Mouse (Mus musculus) CD8-positive naive resting alpha-beta T cell, adult 2 months (primary cell): Measurements from ENCODE around the gene Ryr2.
"Not testable (repeated sequence)": the region's sequence is repeated elsewhere in the genome, so short reads cannot be mapped to it uniquely, and the experiment has no call there.

ENCODE experiments used
- DNase-seq, 2 experiments: peaks; one replicate each; pipeline ENCODE4 v3.0.0; 2022; ENCODE audit warnings: low read depth in 2 of 2, low spot score in 2 of 2

Gene Ryr2

DNA sequence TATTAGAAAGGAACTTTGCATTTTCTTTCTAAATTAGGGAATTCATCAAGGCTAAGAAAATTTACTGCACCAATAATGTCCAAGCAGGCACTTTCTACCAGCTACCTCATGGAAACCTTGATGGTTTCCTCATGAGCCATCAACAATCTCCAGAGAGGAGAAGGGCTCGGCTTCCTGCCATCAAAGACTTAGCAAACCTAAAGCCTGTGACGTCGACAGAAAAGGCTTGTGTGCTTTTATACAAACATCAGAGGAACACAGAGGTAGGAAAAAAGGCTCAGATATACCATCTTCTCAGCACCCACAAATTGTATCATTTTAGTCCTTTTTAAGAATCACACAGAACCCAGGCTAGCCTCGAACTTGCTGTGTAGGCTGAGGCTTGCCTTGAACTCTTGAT, 148.5 kb downstream of the Ryr2 start:
- no peak for DNase-seq

DNA sequence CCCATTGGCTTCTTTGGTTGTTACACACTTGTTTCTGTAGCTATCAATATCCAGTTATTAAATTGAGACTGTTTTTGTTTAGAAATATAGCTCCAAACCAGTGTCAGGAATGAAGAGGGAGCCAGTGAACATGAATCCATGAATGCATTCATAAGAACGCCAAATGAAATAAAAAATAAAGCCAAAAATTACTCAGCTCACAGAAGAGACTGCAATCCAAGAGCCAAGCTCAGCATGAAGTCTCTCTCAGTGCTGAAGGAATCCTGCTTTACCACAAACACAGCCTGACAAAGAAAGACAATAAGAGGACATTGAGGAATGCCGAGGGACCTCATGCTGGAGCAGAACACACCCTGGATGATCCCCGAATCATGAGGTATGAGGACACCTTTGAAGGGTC, 154.8 kb downstream of the Ryr2 start:
- no peak for DNase-seq

DNA sequence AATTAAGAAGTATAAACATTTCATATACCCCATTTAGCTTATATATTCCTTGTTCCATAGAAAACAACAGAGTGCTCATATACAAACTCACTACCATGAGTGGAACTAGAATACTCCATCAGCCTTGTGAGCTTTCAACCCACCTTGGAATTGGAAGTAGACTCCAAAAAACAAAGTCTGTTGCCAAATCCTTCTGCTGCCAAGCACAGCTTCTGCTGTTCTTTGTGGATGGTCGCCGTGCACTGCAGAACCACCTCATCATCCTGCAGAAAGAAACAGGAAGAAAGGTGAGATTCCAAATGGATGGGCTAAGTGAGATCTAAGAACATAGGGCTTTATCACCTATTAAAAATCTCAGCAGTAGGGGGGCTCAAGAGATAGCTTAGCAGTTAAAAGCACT, 161.0 kb downstream of the Ryr2 start:
- no peak for DNase-seq

DNA sequence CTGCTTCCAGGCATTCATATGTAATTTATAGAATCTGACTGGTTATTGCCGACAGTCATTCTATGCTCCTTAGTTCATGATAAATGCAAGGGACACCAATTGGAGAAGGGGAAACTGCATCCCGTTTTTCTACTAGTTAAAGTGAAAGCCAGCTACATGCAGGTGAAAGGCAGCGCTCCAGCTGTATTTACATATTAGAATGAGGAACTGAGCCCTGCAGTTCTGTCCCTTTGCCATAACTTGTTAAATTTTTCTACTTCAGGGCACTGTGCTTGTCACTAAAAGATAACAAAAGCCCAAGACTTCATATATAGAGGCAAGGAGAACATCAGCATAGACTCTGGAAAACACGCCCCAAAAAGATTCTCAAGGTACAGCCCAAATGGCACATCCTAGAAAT, 165.0 kb downstream of the Ryr2 start:
- no peak for DNase-seq

DNA sequence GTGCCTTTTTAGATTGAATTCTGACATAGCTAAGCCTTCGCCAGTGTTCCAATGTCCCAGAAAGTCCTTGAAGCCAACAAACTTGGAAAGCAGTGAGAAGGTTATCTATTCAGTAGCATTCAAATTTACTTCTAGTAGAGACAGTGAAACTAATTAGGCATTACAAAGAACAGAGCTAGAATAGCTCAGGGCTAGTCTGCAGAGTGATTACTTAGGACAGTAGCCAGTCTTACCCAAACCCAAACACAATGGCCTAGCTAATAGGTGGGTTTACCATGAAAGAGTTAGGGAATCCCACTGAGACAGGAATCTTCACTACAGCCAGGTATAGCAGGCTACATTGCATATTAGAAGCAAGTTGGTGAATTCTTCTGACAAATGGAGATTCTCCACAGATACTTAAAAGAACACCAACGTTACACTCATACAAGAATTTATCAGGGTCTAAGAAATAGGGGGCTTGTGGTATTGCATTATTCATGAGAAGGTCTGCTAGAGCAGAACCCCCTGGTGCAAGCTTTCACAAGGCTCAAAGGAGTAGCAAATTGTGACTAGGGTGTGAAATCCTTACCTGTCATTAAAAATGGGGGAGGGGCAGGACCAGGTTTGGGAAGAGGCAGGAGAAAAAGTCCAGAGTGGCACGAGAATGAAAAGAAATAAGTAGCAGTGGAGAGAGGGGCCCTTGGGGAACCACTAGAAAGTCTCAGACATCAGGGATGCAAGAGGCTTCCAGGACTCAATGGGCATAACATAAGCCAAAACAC, 172.3 kb downstream of the Ryr2 start:
- not testable (repeated sequence) for DNase-seq

DNA sequence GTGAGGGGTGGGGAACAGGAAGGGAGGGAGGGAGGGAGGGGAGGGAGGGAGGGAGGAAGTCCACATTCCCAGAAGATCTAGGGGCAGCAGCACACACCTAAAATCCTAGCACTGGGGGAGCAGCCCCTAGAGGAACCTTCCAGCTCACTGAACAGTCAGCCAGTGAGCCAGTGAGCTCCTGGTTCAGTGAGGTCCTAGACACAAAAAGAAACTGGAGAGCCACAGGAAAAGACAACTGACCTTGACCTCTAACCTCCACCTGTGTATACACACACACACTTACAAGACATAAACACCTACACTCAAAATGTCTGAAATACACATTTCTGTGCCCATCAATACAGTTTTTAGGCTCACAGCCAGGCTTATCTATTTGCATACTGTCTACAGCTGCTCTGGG, 173.4 kb downstream of the Ryr2 start:
- DNase-seq, result no peak

DNA sequence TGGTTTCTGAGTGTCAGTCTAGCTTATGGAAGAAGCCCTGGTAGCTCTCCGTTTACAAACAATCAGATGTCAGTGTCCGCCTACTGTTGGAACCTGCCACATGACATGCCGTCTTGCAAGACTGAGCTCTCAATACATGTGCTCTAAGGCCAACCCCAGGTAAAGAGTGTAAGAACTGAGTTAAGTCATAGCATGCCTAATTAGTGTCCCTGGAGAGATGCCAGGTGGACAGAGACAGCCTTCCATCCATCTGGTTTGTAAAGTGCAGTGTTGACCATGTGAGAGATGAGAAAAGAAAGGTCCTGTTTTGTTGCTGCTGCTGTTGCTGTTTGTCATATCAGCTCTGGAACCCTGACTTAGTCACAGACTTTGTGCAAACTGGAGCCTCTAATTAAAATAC, 178.0 kb downstream of the Ryr2 start:
- no peak for DNase-seq

DNA sequence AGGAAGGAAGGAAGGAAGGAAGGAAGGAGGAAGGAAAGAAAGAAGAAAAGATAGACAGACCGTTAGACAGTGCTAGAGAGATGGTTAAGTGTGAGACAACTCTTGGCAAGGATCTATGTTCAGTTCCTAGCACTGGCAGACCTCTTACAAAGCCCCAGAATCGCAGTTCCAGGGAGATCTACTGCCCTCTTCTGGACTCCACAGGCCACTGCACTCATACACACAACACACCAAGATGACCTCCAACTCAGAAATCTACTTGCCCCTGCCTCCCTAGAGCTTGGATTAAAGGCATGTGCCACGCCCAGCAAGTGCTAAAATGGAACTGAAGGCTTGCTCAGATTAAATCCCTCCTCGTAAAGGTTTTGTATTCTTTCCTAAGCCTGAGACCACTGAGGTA, 179.0 kb downstream of the Ryr2 start:
- DNase-seq, result no peak

DNA sequence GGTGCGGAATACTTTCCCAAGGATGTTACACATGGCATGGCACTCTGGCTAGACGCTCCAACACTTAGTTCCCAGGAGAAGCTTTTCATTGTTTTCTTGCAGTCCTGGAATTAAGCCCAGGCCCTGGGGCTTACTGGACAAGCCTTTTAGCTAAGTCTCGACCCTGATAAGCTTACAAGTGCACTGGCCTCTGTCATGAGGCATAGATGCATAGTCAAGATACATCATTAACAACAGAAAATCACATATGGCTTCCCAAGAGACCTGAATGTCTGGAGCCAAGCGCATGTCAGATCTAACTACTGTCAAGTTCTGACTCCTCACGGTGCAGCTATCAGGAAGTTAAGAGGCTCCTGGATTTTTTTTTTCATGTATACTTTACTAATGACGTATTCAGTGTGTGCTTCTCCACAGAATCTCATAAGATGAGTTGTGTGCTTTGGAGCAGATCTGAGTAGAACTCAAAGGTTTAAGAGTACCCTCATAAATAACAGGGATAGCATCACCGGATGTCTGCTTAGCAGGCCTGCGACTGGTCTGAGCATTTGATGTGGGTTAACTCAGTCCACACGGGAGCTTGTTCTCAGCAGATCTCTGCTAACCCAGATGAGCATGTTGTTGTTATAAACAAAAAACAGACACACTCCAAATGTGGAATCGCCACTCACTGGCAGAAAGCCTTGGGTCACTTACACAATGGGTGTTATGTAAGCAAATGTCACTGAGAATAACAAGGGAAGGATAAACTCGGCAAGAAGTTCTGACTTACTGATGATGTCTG, 179.8 kb downstream of the Ryr2 start:
- no peak for DNase-seq

DNA sequence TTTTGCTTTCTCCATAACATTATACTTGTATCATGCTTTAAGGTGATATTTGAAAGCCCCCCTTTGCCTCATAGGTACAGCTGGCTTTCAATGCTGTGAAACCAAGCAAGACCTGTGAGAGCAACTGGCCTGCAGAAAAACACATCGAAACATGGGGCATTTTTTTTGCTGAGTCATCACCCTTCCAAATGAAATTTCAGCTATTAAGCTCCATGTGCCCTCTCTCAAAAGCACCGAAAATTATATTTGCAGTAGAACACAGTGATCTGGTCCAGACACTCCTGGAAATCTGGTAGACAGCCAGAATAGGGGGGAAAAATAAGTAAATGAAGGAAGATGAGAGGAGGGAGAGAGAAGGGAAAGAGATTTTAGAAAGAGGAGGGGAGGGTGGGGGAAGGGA, 180.5 kb downstream of the Ryr2 start:
- DNase-seq, result no peak

DNA sequence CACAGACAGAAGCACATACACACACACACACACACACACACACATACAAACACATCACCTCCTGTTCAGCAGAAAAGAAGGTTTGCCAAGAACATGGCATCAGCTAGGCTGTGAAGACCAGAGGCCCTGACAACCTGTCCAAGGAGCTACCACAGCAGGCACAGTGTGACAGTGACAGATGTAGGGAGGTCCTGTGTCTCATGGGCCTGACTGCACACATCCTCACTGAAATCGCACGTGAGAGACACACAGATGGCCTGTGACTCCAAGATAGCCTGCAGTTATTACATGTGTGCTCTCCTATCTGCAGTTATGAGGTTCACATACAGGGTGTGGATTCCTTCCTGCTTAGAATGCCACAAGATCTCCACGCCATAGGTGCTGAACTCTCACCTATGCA, 182.0 kb downstream of the Ryr2 start:
- DNase-seq, result no peak

DNA sequence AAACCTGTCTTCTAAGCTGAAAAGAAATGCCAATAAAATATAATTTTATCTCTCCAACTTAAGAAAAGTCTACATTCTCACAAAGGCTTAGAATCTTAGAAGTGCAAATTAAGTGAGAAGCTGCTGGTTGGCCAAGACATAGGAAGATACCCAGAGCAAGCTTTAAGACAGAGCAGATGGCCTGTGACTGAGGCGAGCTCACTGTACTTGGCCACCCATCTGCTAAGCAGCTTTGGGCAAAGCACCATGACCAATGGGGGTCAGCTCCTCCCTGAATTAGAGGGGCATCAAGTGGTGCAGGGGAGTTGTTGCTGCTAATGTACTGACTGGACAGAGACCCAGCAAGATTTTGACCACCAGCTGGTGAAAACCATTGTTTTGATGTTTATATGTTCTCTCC, 186.2 kb downstream of the Ryr2 start:
- DNase-seq, result no peak

DNA sequence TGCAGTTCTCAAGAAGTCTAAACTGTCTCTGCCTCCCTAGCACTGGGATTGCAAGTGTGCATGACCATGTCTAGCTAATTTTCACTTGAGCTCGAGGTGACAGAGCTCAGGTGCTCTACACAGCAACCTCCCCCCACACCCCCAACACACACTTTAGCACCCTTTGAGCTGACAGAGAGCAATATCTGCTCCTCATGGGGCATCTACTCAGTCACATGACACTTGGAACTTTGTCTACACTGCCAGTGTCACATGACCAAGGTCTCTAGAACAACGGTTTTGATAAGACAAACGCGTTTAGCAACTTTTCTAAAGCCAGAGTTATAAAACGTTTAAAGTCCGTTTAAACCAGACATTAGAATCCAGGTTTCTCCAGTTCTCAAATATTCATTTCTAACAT, 187.3 kb downstream of the Ryr2 start:
- DNase-seq, result no peak

DNA sequence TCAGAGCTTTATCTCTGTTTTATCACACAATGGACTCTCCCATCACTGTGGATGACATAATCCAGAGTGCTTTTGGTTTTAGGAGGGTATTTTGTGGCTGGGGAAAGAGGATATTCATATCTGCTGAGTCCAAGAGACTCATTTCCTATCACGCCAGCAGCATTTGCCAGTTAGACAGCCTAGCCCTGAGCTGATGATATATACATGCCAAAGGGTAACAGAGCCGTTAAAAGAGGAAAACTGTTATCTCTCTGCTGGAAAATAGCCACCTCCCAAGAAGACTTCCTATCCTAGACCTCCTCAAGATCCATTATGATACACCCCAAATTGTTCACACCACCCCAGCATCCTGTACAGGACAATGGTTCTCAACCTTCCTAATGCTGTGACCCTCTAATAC, 191.1 kb downstream of the Ryr2 start:
- DNase-seq, result no peak

DNA sequence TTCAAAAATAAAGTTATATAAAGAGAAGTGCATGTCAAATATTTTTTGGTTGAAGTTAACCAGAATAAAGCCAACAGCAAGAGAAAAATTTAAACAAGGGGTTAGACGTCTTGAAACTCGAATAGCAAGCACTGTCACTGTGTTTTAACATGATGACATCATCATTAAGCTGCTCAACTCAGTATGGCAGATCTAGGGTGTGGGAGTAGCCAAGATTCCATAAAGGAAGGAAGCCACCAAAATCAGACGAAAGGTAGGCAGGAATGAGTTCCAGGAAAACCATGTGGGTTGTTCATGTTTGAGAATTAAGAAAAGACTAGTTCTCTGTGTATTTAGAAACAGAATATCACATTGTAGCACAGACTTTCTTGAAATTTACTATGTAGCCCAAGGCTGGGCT, 192.1 kb downstream of the Ryr2 start:
- DNase-seq, result no peak

DNA sequence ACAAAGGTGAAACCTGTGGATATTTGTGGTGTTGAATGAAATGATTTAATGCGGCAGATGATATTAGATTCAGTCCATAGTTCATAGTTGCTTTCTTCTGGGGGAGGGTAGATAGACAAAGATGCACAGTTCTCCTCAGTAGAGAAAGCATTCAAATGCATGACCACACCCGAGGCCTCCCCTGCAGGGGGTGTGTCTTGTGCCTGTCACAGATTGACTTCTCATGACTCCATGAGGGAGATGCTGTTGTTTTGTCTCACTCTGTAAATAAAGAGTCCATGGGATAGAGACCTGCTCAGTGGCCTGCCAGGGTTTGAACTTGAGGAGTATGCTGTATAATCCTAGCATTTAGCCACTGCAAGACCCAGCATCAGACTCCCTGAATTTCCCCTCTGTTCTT, 194.5 kb downstream of the Ryr2 start:
- DNase-seq, result no peak

DNA sequence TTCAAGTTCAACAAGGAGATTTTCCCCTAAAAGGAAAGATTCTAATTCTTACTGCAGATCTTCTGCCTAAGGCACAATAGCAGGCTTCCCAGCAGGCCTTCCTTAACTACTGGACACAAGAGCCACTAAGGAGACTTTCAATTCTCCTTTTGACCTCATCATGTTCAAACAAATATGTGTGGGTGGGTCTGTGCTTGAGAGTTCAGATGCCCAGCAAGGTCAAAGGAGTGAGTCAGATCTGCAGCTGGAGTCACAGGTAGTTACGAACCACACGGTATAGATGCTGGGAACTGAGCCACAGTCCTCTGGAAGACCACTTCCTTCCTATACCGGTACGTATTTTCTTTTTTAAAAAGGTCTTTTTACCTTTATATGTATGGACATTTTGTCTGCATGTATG, 198.6 kb downstream of the Ryr2 start:
- no peak for DNase-seq

DNA sequence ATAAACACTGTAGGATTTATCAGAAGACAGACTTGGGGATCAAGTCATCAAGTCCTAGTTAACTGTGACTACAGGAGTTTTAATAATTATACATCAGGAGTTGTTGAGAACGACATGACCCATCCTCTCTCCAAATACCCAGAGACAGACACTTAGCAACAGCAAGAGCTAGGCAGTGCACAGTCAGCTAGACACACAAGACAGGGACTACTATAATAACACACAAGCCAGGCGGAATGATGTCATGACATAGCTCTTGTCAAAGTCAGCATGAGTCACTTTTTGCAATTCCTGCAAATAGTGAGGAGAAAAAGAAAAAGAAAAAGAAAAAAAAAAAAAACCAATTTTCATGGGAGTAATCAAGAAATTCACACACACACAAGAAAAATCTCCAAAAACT, 201.6 kb downstream of the Ryr2 start:
- DNase-seq, result no peak

DNA sequence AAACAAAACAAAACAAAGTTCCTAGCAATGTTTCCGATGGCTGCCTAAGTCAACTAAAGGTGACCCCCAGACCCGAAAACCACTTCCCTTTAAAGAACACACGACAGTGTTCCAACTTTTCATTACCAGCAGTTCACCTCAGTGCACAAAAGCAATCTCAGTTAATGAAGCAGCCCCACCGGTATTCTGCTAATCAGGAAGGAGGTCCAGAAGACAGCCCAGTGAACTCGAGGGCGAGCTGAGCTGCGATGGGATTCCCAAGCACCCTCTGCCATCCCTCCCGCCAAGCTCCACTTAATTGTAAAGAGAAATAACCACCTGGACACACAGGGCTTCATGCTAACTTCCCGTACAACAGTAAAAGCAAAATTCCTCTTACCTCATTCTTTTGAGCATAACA, 203.5 kb downstream of the Ryr2 start:
- no peak for DNase-seq

DNA sequence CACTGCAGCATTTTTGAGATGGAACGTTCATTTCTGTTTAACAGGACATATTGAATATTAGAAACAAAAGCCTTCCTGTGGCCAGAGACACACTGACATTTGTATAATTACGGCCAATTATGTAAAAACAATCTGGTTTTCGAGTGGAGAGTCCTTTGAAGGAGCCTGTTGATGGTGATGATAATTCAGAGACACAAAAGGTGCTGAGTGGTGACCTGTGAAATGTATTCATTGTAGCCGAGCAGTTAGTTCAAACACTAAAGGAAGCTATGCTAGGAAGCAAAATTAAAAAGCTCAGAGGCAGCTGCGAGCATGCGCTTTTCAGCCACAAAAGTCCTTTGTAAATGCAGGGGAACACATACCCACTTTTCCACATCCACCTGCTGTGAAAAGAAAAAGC, 203.9 kb downstream of the Ryr2 start:
- no peak for DNase-seq

DNA sequence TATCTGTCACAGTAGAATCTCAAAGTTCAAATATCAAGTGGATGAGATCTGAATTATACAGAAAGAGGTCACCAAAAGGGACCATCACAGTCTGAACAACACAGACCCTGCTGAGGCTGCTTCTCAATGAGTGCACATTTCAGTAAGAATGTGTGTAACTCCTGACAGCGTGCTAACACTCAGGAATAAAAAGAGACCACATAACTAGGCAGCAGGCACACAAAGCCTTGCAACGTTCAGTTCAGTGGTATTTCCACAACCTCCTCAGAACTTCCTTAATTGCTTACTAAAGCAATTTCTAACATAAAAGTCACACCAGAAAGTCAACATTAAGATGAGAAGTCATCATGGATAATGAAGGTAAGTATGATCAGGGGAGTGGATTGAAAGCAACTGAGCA, 206.1 kb downstream of the Ryr2 start:
- DNase-seq, result no peak

DNA sequence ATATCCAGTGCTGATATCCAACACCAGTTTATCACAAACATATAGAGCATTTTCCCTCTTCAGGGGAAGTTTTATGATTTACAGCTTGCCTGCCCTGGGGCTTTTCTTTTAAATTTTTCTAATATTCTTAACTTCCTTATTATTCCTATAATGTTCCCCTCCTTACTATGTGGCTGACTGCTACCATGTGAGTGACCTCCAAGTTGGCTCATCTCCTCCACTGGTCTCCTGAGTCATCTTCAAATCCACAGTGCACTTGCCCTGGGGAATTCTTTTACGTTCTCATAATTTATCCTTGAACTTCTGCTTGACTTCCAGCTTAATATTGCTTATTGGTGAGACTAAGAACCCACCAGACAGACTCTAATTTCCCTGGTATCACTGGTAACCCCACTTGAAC, 211.1 kb downstream of the Ryr2 start:
- no peak for DNase-seq

DNA sequence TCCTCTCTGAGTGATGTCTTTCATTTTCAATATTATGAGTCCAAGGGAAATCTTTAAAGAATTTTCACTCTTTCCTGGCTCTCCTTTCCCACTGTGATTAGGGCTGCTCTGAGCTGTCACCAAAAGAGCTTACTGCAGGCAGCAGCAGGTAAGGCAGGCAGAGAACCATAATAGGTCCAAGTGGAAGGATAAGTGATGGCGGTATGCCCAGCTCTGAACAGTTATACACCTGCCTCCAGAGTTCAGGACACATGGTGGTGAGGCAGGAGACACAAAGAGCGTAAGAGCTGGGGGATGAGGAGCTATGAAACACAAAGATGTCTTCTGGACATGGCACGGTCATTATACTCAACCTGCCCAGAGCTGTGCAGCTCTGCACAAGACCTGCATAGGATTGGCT, 215.0 kb downstream of the Ryr2 start:
- DNase-seq, result no peak
